Mouse (Mus musculus): ENCODE results near the gene Mrnip. TPM values are rescaled to one million over a fixed set of nuclear protein-coding genes. Genes with fewer than 3 reads are reported as not detected.

The Mrnip gene
- polyA plus RNA-seq, 1 experiment from 2014 or later, result 38.1 TPM

Small RNA genes within 50 kb of the gene (microRNA-seq; reads per million reads assigned to microRNA genes)
- 0.55 reads per million for gene Mir6919

Other genes starting within 250 kb of the Mrnip start
- gene Rnf130, start 149.1 kb upstream of the Mrnip start, polyA plus RNA-seq (2015; fragmentation: Nextera tagmentation; extraction: Ambion mirVana), result 67.9 and 68.2 TPM in 2 replicates
- 42.8 and 43.2 TPM in 2 replicates for gene Tbc1d9b, start 43.0 kb upstream of the Mrnip start, polyA plus RNA-seq (2015; fragmentation: Nextera tagmentation; extraction: Ambion mirVana)
- 392 and 438 TPM in 2 replicates for gene Sqstm1, start 36.4 kb downstream of the Mrnip start, polyA plus RNA-seq (2015; fragmentation: Nextera tagmentation; extraction: Ambion mirVana)
- 54.6 and 57.9 TPM in 2 replicates for gene Mgat4b, start 36.4 kb downstream of the Mrnip start, polyA plus RNA-seq (2015; fragmentation: Nextera tagmentation; extraction: Ambion mirVana)
- gene Ltc4s, start 64.2 kb downstream of the Mrnip start, polyA plus RNA-seq (2015; fragmentation: Nextera tagmentation; extraction: Ambion mirVana), result 1.9 and 2.3 TPM in 2 replicates
- gene Maml1, start 117.9 kb downstream of the Mrnip start, polyA plus RNA-seq (2015; fragmentation: Nextera tagmentation; extraction: Ambion mirVana), result 3.8 and 4.1 TPM in 2 replicates
- 258 and 266 TPM in 2 replicates for gene Canx, start 151.2 kb downstream of the Mrnip start, polyA plus RNA-seq (2015; fragmentation: Nextera tagmentation; extraction: Ambion mirVana)
- 1.2 and 1.6 TPM in 2 replicates for gene Cby3, start 180.0 kb downstream of the Mrnip start, polyA plus RNA-seq (2015; fragmentation: Nextera tagmentation; extraction: Ambion mirVana)
- 509 and 525 TPM in 2 replicates for gene Hnrnph1, start 202.5 kb downstream of the Mrnip start, polyA plus RNA-seq (2015; fragmentation: Nextera tagmentation; extraction: Ambion mirVana)

All from midbrain, embryonic 15.5 days (tissue).